Mouse (Mus musculus) kidney, adult 18-20 months (tissue): ENCODE measurements at regions not wholly inside any gene's neighbourhood (a gene's known extent, or its start where the extent isn't known, plus 50 kb on each side); places are given as distances from the start of the nearest gene placed in this dataset.

Source experiments
- DNase-seq: peaks from one replicate; pipeline ENCODE4 v3.0.0; 2021

- no peak for DNase-seq
These were observed 74.8 kb upstream of the Stxbp5l start for GRCm38 (mm10) chr16:37459533-37459890.

- DNase-seq, result no peak
These were observed 74.1 kb upstream of the Stxbp5l start for GRCm38 (mm10) chr16:37458592-37459532.

GRCm38 (mm10) chr16:37455971-37456370 lies 71.2 kb upstream of the Stxbp5l start:
- no peak for DNase-seq

GRCm38 (mm10) chr16:37449846-37450245 lies 65.1 kb upstream of the Stxbp5l start:
- no peak for DNase-seq

- no peak for DNase-seq
These were observed 61.0 kb upstream of the Stxbp5l start for GRCm38 (mm10) chr16:37445756-37446155.

GRCm38 (mm10) chr16:37442936-37443335 lies 58.2 kb upstream of the Stxbp5l start:
- DNase-seq, result no peak

- DNase-seq, result no peak
These were observed 57.7 kb upstream of the Stxbp5l start for GRCm38 (mm10) chr16:37442481-37442880.

- DNase-seq, result peak; percentile 6
These were observed 55.9 kb upstream of the Stxbp5l start for GRCm38 (mm10) chr16:37440628-37441164.
